Mouse (Mus musculus): ENCODE measurements at regions not wholly inside any gene's neighbourhood (a gene's known extent, or its start where the extent isn't known, plus 50 kb on each side); places are given as distances from the start of the nearest gene placed in this dataset.

DNA sequence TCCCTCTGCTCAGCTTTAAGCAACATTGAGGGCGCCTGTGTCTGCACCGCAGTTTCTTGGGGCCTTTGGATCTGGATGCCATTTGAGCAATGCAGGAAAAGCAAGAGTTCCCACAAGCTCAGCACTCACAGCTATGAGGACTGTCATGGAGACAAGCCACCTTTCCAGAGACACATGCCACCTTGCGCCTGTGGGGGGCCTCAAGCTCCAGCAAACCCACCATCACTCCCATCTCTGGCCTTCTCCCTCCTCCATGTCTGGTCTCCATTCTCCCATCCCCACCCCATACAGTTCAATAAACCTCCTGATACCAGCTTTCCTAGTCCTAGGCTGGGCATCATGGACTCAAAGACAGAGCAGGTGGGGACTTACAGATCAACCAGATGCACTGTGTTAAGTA, 97.8 kb downstream of the Wdr11 start:
- no peak overlapping the region for H3K4me3 ChIP-seq (ENCODE audit: insufficient read depth, low read length)
- no peak overlapping the region for H3K27ac ChIP-seq (ENCODE audit: insufficient read depth, low read length)
- no peaks in the 10 kb centered on the region for H3K4me1 ChIP-seq (ENCODE audit: control insufficient read depth, insufficient read depth, low read length)
- TF ChIP-seq POLR2A (IDR thresholded peaks at IDR 0.05; ENCODE audit: extremely low read depth, insufficient read depth, low read length) (no peak), CTCF (IDR thresholded peaks at IDR 0.05; ENCODE audit: extremely low read depth, insufficient read depth, low read length) (no peak)

DNA sequence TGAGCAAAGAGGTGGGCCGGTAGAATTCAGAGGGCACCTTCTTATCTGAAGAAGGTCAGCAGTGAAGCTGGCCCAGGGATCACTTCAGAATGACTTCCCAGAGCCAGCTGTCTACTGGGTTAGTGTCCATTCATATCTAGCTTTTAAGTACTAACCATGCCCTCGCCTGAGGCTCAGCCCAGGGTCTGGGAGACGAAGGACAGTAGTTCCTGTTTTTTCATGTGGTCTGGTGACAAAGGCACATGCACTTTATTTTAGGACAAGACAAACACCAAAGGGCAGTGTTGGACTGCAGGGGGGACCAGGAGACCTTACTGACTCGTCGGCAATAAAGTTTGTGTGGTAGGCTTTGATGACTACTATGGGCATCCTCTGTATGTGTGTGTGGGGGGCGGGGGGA, 99.2 kb downstream of the Wdr11 start:
- no peak overlapping the region for H3K4me3 ChIP-seq (ENCODE audit: insufficient read depth, low read length)
- TF ChIP-seq POLR2A (IDR thresholded peaks at IDR 0.05; ENCODE audit: extremely low read depth, insufficient read depth, low read length) (no peak), CTCF (IDR thresholded peaks at IDR 0.05; ENCODE audit: extremely low read depth, insufficient read depth, low read length) (no peak)
- H3K27ac ChIP-seq (ENCODE audit: insufficient read depth, low read length), result no peak overlapping the region
- no peaks in the 10 kb centered on the region for H3K4me1 ChIP-seq (ENCODE audit: control insufficient read depth, insufficient read depth, low read length)

DNA sequence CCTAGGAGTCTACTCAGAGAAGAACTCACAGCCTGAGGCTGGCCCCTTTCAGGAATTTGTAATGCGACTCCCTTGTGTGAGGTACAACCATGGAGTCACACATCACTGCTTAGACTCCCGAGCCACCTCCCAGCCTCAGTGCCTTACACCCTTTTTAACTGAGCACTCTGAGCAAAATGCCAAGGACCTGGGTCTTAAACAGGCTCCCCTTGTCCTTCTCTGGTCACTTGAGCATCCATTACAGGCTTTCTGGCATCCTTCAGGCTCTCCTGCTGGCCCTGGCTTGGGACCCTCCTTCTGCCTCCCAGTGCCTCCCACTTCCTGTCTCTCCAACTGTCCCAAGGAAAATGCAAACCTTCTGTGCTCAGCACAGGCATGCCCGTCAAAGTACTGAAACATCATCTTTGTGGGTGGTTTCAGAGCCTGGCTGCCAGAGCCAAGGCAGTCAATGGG, 100.0 kb downstream of the Wdr11 start:
- H3K27ac ChIP-seq (ENCODE audit: insufficient read depth, low read length), result no peak overlapping the region

DNA sequence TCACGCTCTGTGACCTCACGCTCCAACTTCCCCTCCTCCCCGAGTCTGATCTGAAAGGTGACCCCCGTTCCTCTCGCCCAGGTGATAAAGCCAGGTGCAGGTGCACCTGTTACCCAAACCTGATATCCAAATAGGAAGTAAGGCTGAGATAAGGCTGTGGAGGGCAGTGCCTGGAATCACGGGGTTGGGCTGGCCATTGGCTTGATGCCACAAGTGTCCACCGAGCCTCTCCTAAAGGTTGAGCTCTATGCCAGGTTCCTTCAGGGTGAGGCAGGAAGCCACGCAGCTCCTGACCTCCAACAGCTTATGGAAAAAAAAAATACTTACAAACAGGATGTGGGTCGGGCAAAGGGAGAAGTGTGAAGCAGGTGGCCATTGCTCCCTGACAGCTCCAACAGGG, 102.0 kb downstream of the Wdr11 start:
- no peak overlapping the region for H3K4me3 ChIP-seq (ENCODE audit: insufficient read depth, low read length)
- TF ChIP-seq POLR2A (IDR thresholded peaks at IDR 0.05; ENCODE audit: extremely low read depth, insufficient read depth, low read length), result no peak
- TF ChIP-seq CTCF (IDR thresholded peaks at IDR 0.05; ENCODE audit: extremely low read depth, insufficient read depth, low read length), result no peak
- no peak overlapping the region for H3K27ac ChIP-seq (ENCODE audit: insufficient read depth, low read length)
- no peaks in the 10 kb centered on the region for H3K4me1 ChIP-seq (ENCODE audit: control insufficient read depth, insufficient read depth, low read length)

More for the DNA sequence above, 100.0 kb downstream of the Wdr11 start:
- TF ChIP-seq CTCF (IDR thresholded peaks at IDR 0.05; ENCODE audit: extremely low read depth, insufficient read depth, low read length) (no peak), POLR2A (IDR thresholded peaks at IDR 0.05; ENCODE audit: extremely low read depth, insufficient read depth, low read length) (no peak)
- no peak overlapping the region for H3K4me3 ChIP-seq (ENCODE audit: insufficient read depth, low read length)
- H3K4me1 ChIP-seq (ENCODE audit: control insufficient read depth, insufficient read depth, low read length), result no peaks in the 10 kb centered on the region

DNA sequence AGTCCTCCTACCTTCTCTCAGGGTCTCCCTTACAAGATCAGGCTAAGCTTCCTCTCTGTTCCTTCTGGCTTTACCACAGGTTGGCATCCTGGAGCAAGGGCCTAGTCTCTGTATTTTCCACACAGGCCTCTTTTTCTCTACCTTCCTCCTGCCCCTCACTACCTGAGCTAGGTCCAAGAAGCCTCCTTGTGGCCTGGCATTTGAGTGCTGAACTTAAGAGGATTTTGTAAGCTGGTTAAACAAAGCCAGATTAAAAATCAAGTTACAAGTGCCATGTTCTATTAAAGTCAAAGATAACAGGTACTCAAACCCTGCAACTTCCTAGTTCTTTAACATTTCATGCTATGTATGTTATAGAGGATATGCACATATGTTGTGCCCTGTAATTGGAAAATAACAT, 102.5 kb downstream of the Wdr11 start:
- Histone ChIP-seq H3K4me3 (ENCODE audit: insufficient read depth, low read length) (no peak overlapping the region), H3K4me1 (ENCODE audit: control insufficient read depth, insufficient read depth, low read length) (no peaks in the 10 kb centered on the region), H3K27ac (ENCODE audit: insufficient read depth, low read length) (no peak overlapping the region)
- TF ChIP-seq POLR2A (IDR thresholded peaks at IDR 0.05; ENCODE audit: extremely low read depth, insufficient read depth, low read length), result no peak

DNA sequence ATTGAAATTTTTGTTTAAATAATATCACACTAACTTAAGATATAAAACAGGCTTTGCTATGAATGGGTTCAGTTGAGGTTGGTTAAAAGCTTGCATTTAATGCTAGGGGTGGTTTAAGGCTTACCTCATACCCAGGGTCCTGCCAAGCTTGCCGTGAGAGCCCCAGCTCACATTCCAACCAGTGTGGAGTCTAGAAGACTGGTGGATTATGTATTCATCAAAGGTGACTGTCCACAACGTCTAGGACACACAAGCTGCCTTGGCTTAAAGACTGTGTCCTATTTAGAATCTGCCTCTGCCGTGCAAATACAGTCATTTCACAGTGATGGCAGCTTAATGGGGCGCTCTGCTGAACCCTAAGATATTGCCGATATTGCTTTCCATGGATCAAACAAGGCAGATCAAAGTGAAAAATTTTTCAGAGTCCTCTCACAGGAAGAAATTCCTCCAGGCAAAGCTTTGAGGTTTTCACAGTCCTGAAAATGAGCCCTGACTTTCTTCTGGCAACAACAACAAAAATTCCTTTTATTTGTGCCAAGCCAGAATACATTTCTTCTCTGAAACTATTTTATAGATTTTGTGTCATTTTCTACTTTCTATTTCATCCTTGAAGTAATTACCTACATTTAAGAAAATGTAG, 108.4 kb downstream of the Wdr11 start:
- TF ChIP-seq CTCF (IDR thresholded peaks at IDR 0.05; ENCODE audit: extremely low read depth, insufficient read depth, low read length), result no peak
- no peak for TF ChIP-seq POLR2A (IDR thresholded peaks at IDR 0.05; ENCODE audit: extremely low read depth, insufficient read depth, low read length)
- Histone ChIP-seq H3K27ac (ENCODE audit: insufficient read depth, low read length) (no peak overlapping the region), H3K4me3 (ENCODE audit: insufficient read depth, low read length) (no peak overlapping the region), H3K4me1 (ENCODE audit: control insufficient read depth, insufficient read depth, low read length) (no peaks in the 10 kb centered on the region)

DNA sequence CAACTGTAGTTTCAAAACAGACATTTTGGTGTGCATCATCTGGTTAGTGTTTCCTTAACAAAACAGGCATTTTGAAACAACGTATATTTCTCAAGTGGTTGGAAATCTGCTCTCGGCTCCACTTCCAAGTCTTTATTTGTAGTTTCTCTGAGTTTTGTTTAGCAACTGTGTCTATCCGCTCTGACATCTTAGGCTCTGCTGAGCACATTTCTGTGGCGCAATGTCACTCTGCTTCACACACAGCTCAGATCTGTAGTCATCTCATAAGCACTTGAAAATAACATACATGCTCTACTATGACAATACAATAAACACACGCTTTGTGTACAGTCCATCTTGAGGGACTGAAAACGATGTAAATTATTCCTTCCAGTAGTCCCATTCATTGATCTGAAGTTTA, 135.9 kb downstream of the Wdr11 start:
- Histone ChIP-seq H3K4me3 (ENCODE audit: insufficient read depth, low read length) (no peak overlapping the region), H3K27ac (ENCODE audit: insufficient read depth, low read length) (no peak overlapping the region), H3K4me1 (ENCODE audit: control insufficient read depth, insufficient read depth, low read length) (no peaks in the 10 kb centered on the region)
- no peak for TF ChIP-seq CTCF (IDR thresholded peaks at IDR 0.05; ENCODE audit: extremely low read depth, insufficient read depth, low read length)
- no peak for TF ChIP-seq POLR2A (IDR thresholded peaks at IDR 0.05; ENCODE audit: extremely low read depth, insufficient read depth, low read length)

DNA sequence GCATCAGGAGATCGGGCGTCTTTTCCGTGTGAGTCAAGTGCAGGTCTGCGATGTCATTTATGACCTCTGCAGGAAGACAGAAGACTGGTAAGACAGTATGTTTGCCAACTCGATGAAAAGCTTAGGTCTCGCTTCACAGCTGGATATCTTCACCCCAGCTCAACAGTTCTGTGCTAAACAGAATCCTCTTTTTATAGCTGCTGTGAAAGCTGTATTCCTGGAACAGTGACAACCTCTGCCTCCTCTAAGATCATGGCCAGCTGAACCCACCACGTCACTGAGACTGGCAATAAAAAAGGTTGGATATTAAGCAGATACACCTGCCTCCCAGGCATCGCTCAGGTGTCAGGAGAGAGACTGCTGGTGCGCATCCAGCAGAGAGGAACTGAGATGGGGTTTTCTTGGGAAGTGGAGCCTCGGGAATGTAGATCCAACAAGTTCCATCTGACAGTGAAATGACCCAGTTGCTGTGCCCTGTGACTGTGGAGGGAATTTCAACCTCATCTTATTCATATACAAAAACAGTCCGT, 138.1 kb downstream of the Wdr11 start:
- TF ChIP-seq CTCF (IDR thresholded peaks at IDR 0.05; ENCODE audit: extremely low read depth, insufficient read depth, low read length) (no peak), POLR2A (IDR thresholded peaks at IDR 0.05; ENCODE audit: extremely low read depth, insufficient read depth, low read length) (no peak)

DNA sequence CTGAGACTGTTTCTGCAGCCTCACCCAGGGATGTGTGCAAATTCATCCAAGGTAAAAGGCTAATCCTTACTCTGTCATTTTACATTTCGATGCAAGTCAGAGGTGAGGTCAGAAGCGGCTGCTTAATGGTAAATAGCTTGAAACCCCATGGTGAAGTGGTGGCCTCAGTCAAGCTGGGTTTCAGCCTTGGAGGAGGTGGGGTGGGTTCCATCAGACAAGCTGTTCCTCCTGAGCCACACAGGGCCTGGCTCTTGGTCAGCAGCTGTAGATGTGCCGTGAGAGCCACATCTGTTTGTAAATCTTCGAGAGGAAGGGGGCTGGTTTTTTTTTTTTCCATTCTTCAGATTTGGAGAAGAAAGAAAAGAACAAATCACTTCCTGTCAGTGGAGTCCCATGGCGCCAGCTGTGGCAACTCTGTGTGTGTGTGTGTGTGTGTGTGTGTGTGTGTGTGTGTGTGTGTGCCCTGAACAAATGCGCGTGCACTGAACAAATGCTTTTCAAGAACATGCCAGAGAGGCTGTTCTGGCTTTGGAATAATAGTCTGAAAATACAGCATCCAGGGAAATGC, 139.2 kb downstream of the Wdr11 start:
- no peak for TF ChIP-seq POLR2A (IDR thresholded peaks at IDR 0.05; ENCODE audit: extremely low read depth, insufficient read depth, low read length)
- no peak for TF ChIP-seq CTCF (IDR thresholded peaks at IDR 0.05; ENCODE audit: extremely low read depth, insufficient read depth, low read length)
- no peaks in the 10 kb centered on the region for H3K4me1 ChIP-seq (ENCODE audit: control insufficient read depth, insufficient read depth, low read length)
- no peak overlapping the region for H3K27ac ChIP-seq (ENCODE audit: insufficient read depth, low read length)
- H3K4me3 ChIP-seq (ENCODE audit: insufficient read depth, low read length), result no peak overlapping the region

More for the DNA sequence above, 138.1 kb downstream of the Wdr11 start:
- Histone ChIP-seq H3K27ac (ENCODE audit: insufficient read depth, low read length) (no peak overlapping the region), H3K4me1 (ENCODE audit: control insufficient read depth, insufficient read depth, low read length) (no peaks in the 10 kb centered on the region), H3K4me3 (ENCODE audit: insufficient read depth, low read length) (no peak overlapping the region)

DNA sequence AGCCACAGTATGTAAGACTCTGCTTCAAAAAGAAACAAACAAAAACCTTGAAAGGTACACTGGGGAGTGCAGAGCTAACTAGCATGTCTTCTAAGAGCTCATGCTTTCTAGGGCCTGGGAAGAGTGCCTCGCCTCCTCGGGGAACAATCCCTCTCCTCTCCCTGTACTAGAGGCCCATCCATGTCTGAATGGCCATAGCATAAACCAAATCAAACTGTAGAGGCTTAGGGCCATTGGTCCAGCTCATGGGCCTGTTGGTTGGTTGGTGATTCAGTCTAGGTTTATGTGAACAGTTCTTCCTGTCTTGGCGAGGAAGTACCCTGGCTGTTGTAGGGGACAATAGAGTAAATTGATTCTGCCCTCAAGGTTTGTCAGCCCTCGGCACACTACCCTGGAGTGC, 151.0 kb downstream of the Wdr11 start:
- Histone ChIP-seq H3K27ac (ENCODE audit: insufficient read depth, low read length) (no peak overlapping the region), H3K4me1 (ENCODE audit: control insufficient read depth, insufficient read depth, low read length) (no peaks in the 10 kb centered on the region), H3K4me3 (ENCODE audit: insufficient read depth, low read length) (no peak overlapping the region)
- TF ChIP-seq POLR2A (IDR thresholded peaks at IDR 0.05; ENCODE audit: extremely low read depth, insufficient read depth, low read length) (no peak), CTCF (IDR thresholded peaks at IDR 0.05; ENCODE audit: extremely low read depth, insufficient read depth, low read length) (no peak)

Data from cortical plate, adult 2 months (tissue).